Mouse (Mus musculus): ENCODE data around the gene Mtus2. TPM values are rescaled to one million over a fixed set of nuclear protein-coding genes. Genes with fewer than 3 reads are reported as not detected.
A peak's percentile ranks its signal among the peaks of the same experiment; 100 is the strongest.

Mtus2 gene
- total RNA-seq, 2 experiments from 2014 or later: 0.49 to 0.77 TPM

DNA sequence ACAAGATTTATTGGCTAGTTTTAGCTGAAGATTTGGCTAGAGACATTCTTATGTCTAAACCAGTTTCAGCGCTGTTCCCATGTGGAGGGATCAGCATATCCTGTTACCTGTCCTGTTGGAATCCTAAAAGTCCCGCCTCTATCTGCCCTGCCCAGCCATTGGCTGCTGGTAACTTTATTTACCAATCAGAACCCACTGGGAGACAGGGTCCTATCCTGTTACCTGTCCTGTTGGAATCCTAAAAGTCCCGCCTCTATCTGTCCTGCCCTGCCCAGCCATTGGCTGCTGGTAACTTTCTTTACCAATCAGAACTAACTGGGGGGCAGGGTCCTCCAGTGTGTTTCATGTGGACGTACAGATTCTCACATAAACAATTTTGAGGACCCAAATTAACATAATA, 234.3 kb downstream of the Mtus2 start:
- DNase-seq: no peak

- no peak for DNase-seq
These were observed 254.7 kb downstream of the Mtus2 start for GRCm38 (mm10) chr5:148211831-148212230.

DNA sequence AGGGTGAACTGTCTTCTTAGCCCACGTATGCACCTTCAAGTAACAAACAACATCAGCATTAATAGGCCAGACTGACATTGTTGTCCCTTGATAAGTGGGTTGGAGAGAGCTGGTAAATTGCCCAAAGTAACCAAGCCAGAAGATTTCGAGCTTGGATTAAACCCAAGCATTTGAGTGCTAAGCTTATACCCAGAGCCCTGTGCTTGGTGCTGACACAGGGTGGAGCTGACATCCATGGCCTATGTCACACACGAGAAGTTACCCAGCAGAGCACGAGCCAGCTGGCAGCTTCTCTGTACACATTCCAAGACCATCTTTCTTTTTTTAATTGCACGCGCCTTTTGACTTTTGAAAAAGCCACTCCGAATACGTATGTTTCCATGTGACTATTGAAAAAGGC, 259.7 kb downstream of the Mtus2 start:
- DNase-seq: no peak

- DNase-seq: no peak
These were observed 265.8 kb downstream of the Mtus2 start for GRCm38 (mm10) chr5:148222898-148223297.

GRCm38 (mm10) chr5:148224004-148224403, 266.9 kb downstream of the Mtus2 start:
- no peak for DNase-seq

- DNase-seq: no peak
These were observed 276.6 kb downstream of the Mtus2 start for GRCm38 (mm10) chr5:148233714-148234113.

GRCm38 (mm10) chr5:148236616-148237015, 279.5 kb downstream of the Mtus2 start:
- no peak for DNase-seq

GRCm38 (mm10) chr5:148239067-148239466, 281.9 kb downstream of the Mtus2 start:
- no peak for DNase-seq

DNA sequence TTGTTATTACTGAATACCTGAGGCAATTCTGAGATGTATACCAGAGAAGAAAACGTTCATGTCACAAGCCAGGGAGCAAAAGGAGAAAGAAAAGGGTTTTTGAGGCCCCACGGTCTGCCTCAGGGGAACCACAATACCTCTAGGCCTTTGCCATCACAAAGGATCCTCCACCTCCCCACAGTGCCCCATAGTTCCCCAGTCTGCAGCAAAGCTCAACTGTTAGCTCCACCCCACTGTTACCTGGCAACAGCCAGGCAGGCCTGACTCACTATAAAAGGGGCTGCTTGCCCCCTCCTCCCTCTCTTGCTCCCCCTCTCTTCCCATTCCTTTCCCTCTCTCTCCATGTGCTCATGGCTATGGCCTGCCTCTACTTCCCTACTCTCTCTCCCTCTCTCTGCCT, 282.6 kb downstream of the Mtus2 start:
- DNase-seq: no peak

GRCm38 (mm10) chr5:148241932-148242331, 284.8 kb downstream of the Mtus2 start:
- DNase-seq: peak; percentile 70

GRCm38 (mm10) chr5:148244471-148244870, 287.4 kb downstream of the Mtus2 start:
- DNase-seq: no peak

DNA sequence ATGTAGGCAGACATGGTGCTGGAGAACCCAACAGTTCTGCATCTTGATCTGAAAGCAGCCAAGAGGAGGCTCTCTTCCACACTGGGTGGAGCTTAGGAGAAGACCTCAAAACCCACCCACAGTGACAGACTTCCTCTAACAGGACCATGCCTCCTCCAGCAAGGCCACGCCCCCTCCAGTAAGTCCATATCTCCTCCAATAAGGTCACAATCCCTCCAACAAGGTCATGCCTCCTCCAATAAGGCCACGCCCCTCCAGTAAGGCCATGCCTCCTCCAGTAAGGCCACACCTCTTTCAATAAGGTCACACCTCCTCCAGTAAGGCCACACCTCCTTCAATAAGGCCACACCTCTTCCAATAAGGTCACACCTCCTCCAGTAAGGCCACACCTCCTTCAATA, 288.3 kb downstream of the Mtus2 start:
- no peak for DNase-seq

- no peak for DNase-seq
These were observed 291.1 kb downstream of the Mtus2 start for GRCm38 (mm10) chr5:148248236-148248635.

GRCm38 (mm10) chr5:148251847-148252246, 294.7 kb downstream of the Mtus2 start:
- no peak for DNase-seq

DNA sequence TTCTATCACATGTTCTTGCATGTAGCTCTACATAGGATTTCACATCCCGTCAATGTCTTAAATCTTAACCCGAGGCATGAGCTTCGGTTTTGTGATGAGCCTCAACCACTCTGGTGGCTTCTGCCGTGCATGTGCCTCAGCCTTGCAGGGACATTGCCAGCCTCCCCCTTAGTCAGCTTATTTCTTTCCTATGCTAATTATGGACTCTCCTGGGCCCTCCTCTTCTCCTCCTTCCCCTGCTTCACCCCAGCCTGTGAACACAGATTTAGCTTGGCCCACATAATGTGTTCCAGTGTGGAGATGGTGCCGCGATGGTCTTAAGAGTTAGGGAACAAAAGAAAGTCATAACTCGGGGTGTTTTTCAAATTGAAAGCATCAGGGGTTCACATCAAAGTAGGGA, 304.9 kb downstream of the Mtus2 start:
- no peak for DNase-seq

- DNase-seq: no peak
These were observed 307.9 kb downstream of the Mtus2 start for GRCm38 (mm10) chr5:148264819-148265707.

- no peak for DNase-seq
These were observed 309.7 kb downstream of the Mtus2 start for GRCm38 (mm10) chr5:148266841-148267240.

- no peak for DNase-seq
These were observed 310.3 kb downstream of the Mtus2 start for GRCm38 (mm10) chr5:148267446-148267845.

- DNase-seq: no peak
These were observed 314.9 kb downstream of the Mtus2 start for GRCm38 (mm10) chr5:148272065-148272464.

GRCm38 (mm10) chr5:148272771-148273170, 315.7 kb downstream of the Mtus2 start:
- no peak for DNase-seq

GRCm38 (mm10) chr5:148278233-148278632, 321.1 kb downstream of the Mtus2 start:
- no peak for DNase-seq

GRCm38 (mm10) chr5:148280321-148280720, 323.2 kb downstream of the Mtus2 start:
- no peak for DNase-seq

DNA sequence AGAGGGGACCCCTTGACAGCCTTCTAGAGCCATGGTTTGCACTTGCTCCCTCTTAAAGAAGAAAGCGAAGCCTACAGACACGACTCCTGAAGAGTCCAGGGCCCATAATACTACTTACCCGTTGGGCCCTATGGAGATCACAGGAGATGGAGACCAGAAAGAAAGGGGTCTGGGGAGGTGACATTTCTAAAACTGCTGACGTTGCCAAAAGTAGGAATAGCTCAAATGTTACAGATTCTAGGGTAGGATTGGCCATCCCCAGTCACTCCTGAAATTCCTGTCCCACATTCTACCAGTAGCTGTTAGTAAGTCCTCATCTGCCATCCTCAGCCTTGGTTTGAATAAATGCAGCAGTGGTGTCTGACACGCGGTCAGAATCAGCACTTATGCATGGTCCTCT, 325.0 kb downstream of the Mtus2 start:
- DNase-seq: no peak

DNA sequence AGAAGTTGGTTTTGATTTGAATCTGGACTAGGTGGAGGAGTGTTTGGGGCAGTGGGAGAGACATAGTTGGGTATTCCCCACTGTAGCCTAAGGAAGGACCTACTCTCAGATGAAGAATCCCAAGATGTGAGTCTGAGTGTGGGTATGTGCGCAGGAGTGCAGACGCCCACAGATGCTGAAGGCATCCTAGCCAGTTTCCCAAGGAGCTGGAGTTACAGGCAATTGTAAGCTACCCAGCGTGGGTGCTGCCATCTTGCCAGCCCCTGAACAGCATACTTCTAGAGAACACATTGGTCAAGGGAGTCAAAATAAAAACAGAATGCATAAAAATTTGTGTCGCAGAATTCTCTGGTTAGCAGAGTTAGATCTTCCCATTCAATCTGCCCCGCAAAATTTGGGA, 325.5 kb downstream of the Mtus2 start:
- DNase-seq: no peak

Data from gastrocnemius, postnatal 10 days (tissue).